Mouse (Mus musculus) heart, embryonic 15.5 days (tissue): ENCODE measurements around the gene Fsip1. TPM values are rescaled to one million over a fixed set of nuclear protein-coding genes. Genes with fewer than 3 reads are reported as not detected.
"Not testable (repeated sequence)": the region's sequence is repeated elsewhere in the genome, so short reads cannot be mapped to it uniquely, and the experiment has no call there.

Source experiments
- ATAC-seq: fragments of 200-750 bp; cut with Nextera tagmentation; replicated peaks from 2 replicates; pipeline ENCODE4 v1.8.0; 2017; ENCODE audit warnings: low read depth, moderate TSS enrichment; ENCODE audit not compliant: insufficient number of reproducible peaks, insufficient read depth, low FRiP score
- H3K27ac ChIP-seq: fragments of 300-500 bp; sonication (generic); 2 replicates; pipeline ENCODE4 v1.5.1; 2015; ENCODE audit warnings: mild to moderate bottlenecking, inconsistent platforms
- H3K27me3 ChIP-seq: fragments of 300-500 bp; sonication (generic); 2 replicates; pipeline ENCODE4 v1.6.1; 2015; ENCODE audit warnings: inconsistent platforms
- H3K36me3 ChIP-seq: fragments of 300-500 bp; sonication (generic); 2 replicates; pipeline ENCODE4 v1.6.1; 2015; ENCODE audit warnings: mild to moderate bottlenecking, inconsistent platforms
- H3K4me1 ChIP-seq: fragments of 300-500 bp; sonication (generic); replicated peaks from 2 replicates; pipeline ENCODE4 v1.6.1; 2015; ENCODE audit warnings: inconsistent platforms
- H3K4me2 ChIP-seq: fragments of 300-500 bp; sonication (generic); 2 replicates; pipeline ENCODE4 v1.6.1; 2015; ENCODE audit warnings: inconsistent platforms, mild to moderate bottlenecking, moderate library complexity
- H3K4me3 ChIP-seq: fragments of 300-500 bp; sonication (generic); 2 replicates; pipeline ENCODE4 v1.5.1; 2015; ENCODE audit warnings: mild to moderate bottlenecking, inconsistent platforms
- H3K9ac ChIP-seq: fragments of 300-500 bp; sonication (generic); 2 replicates; pipeline ENCODE4 v1.6.1; 2015; ENCODE audit warnings: mild to moderate bottlenecking, inconsistent platforms
- H3K9me3 ChIP-seq: fragments of 300-500 bp; sonication (generic); replicated peaks from 2 replicates; pipeline ENCODE4 v1.6.1; 2016; ENCODE audit warnings: inconsistent platforms
- WGBS: fragments of 180-500 bp; shearing (Covaris S2); methylation state at CpG from one replicate; pipeline ENCODE4 v1.1.7; 2015; ENCODE audit warnings: mixed read lengths; 5-methylcytosine and 5-hydroxymethylcytosine counted together
- polyA plus RNA-seq: library from polyadenylated mRNA; unstranded; fragments of >200 nt; fragmentation: Nextera tagmentation; extraction: Ambion mirVana; gene quantifications from 2 replicates; pipeline ENCODE4 v1.2.1, GENCODE M21; 2015

Gene Fsip1
- polyA plus RNA-seq, result 0.10 and 0.16 TPM in 2 replicates

DNA sequence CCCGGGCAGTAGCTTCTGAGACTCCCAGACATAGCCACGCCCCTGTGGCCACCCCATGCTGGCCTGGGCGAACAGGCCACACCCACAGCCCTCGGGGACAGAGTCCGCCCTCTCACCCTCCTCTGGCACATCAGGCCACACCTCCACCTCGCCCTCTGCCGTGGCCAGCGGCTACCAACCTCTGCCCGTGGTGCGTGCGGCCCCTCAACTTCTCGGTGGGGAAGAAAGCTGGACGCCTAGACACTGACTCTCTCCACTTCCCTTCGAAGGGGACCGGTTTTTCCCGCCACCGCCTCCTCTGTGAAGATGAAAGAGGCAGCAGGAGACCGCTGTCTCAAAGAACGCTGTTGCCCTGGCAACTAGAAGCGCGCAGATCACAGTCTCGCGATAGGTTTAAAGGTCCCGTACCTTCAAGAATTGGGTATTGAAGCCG, at the start of gene Fsip1:
Gene Fsip1 (minus strand): TSS at position 346 of the 433 bp plus-strand sequence.
- H3K27ac ChIP-seq, result no peak within 1 kb of the TSS
- ATAC-seq, result peak; percentile 94
- peaks cover 8% of the 10 kb centered on the region; the same call in 1 of the 2 replicates for H3K27me3 ChIP-seq
- no peaks in the 10 kb centered on the region for H3K36me3 ChIP-seq
- H3K9me3 ChIP-seq, result no peaks in the 10 kb centered on the region
- WGBS, result 2% methylated on average over 25 of the region's 25 CpGs
- no peak within 1 kb of the TSS for H3K9ac ChIP-seq
- peaks cover 5% of the 10 kb centered on the region; the same call in 1 of the 2 replicates for H3K4me1 ChIP-seq
- H3K4me2 ChIP-seq, result peak within 1 kb of the TSS; percentile 76
- H3K4me3 ChIP-seq, result peak within 1 kb of the TSS; percentile 50

DNA sequence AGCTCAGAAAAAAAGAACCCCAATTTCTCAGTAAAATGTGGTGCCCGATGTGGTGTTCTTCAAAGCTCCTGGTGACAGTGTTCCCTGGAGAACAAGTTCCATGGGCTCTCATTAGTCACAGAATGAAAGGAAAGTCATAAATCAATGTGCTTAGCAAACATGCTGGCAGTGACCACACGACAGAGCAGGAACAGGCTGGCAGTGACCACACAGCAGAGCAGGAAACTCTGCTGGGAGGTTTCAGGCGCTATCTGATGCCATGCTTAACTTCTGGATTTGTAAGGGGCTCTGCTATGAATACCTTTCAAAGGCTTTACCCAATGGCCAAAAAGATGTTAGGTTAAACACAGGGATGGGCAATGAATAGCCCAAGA, 49.7 kb upstream of the Fsip1 start:
- Histone ChIP-seq H3K27me3 (no peaks in the 10 kb centered on the region), H3K4me3 (no peak overlapping the region), H3K9ac (no peak overlapping the region), H3K36me3 (no peaks in the 10 kb centered on the region), H3K4me1 (no peaks in the 10 kb centered on the region), H3K4me2 (no peak overlapping the region), H3K9me3 (no peaks in the 10 kb centered on the region), H3K27ac (no peak overlapping the region)
- WGBS, result 49% methylated on average over 3 of the region's 3 CpGs
- ATAC-seq, result no peak

DNA sequence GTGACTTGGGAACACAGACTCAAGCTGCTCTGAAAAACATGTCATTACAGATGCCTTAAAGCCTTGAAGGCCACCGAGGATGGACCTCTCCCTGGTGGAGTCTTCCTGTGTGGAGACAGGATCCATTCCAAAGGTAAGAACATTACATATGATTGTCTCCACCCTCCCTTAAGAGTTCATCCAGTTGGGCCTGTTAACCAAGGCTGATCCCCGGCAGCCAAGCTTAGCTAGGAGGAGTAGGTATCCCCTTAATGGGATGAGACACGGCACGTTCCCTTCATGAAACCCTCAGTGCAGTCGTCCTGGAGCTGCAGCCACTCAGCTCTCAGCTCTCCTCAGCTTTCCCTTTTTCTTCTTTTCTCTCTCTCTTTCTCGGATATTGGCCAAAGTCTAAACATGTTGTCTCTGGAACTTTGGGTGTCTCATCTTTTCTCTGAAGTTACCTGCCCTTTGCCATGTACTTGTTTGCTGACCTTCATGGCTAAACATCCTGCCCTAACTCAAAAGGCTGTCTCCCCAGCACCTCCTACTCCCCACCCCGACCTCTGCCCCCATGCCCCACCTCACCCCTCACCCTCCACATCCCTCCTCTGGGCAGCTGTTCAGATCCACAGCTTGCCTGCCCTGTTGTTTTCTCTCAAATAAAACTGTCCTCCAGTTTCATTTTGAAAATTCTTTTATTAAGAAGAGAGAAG, 49.2 kb upstream of the Fsip1 start:
- WGBS, result 71% methylated on average over 7 of the region's 7 CpGs
- Histone ChIP-seq H3K36me3 (no peaks in the 10 kb centered on the region), H3K4me3 (no peak overlapping the region), H3K9ac (no peak overlapping the region), H3K4me1 (no peaks in the 10 kb centered on the region), H3K4me2 (no peak overlapping the region), H3K27me3 (no peaks in the 10 kb centered on the region), H3K27ac (no peak overlapping the region), H3K9me3 (no peaks in the 10 kb centered on the region)
- no peak for ATAC-seq

DNA sequence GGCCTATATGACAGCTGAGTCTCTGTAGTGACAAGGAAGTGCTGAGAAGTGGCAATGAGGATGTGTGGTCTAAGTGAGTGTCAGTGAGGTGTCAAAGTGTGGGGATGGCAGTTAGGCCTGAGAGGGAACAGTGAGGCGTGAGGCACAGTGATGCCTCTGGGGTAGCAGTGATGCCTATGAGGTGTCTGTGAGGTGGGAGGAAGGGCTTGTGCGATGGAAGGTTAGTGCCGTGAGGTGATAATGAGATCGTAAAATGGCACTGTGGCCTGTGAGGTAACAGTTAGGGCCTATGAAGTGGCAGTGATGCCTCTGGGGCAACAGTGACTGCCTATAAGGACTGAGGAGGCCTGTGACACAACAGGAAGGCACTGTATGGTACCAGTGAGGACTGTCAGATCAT, 46.7 kb upstream of the Fsip1 start:
- Histone ChIP-seq H3K9ac (no peak overlapping the region), H3K27ac (no peak overlapping the region), H3K4me1 (no peaks in the 10 kb centered on the region), H3K36me3 (no peaks in the 10 kb centered on the region), H3K27me3 (no peaks in the 10 kb centered on the region), H3K4me3 (no peak overlapping the region), H3K9me3 (no peaks in the 10 kb centered on the region), H3K4me2 (no peak overlapping the region)
- WGBS, result 72% methylated on average over 4 of the region's 4 CpGs
- no peak for ATAC-seq

DNA sequence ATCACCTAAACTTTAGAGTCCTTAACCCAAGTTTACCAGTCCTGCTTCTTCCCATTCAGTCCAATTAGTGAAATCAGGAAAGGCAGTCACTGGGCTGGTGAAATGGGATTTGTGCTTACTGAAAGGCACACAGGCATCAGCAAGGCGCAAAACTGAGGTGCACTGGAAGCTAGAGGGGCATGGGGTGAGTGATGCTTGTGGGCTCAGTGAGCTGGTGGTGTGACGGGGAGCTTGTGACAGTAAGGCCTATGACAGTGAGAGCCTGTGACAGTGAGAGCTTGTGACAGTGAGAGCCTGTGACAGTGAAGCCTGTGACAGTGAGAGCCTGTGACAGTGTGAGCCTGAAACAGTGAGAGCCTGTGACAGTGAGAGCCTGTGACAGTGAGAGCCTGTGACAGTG, 44.9 kb upstream of the Fsip1 start:
- ATAC-seq, result no peak
- Histone ChIP-seq H3K27ac (no peak overlapping the region), H3K9me3 (no peaks in the 10 kb centered on the region), H3K4me2 (no peak overlapping the region), H3K4me3 (no peak overlapping the region), H3K36me3 (no peaks in the 10 kb centered on the region), H3K27me3 (no peaks in the 10 kb centered on the region), H3K9ac (no peak overlapping the region), H3K4me1 (no peaks in the 10 kb centered on the region)
- 89% methylated on average over 2 of the region's 2 CpGs for WGBS

DNA sequence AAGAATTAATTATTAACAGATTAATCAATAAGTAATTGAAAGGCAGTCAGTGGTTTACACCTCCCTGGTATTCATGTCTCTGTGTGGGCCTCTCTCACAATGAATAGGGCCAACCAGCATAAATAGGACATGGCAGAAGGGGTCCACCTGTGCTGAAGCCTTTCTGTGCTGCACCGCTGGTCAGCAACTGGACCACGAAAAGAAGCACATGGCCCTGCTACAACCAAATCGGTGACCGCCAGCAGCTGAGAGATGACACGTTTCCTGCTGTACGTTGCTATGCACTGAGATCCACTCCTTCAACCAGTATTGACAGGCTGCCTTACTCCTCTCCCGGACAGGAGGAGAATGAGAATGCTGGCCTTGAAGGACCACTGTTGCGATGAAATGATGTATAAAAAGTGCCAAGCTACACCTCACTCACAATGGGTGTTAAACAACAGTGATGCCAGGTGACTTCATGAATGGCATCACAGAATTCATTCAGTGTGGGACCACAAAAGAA, 44.3 kb upstream of the Fsip1 start:
- no peak overlapping the region for H3K4me3 ChIP-seq
- H3K4me2 ChIP-seq, result no peak overlapping the region
- WGBS, result 79% methylated on average over 8 of the region's 8 CpGs
- H3K36me3 ChIP-seq, result no peaks in the 10 kb centered on the region
- H3K27me3 ChIP-seq, result no peaks in the 10 kb centered on the region
- H3K4me1 ChIP-seq, result no peaks in the 10 kb centered on the region
- no peaks in the 10 kb centered on the region for H3K9me3 ChIP-seq
- no peak for ATAC-seq
- H3K27ac ChIP-seq, result no peak overlapping the region
- H3K9ac ChIP-seq, result no peak overlapping the region

DNA sequence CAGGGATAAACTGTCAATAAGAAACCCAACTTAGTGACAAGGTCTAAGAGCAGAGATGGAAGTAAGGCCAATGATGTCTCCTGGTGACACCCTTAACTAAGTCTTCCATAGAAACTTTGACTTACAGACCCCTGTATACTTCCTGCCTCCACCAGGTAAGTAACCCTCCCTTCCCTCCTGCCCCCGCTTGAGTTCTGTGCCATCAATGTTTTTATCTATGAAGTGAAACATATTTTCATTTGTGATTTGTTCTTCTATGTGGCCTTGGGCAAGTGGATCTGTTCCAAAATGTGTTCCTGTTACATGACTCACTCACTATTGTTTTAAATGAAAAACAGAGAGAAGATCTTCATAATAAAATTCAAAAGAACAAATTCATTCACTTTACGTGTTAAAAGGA, 43.2 kb upstream of the Fsip1 start:
- no peak overlapping the region for H3K4me3 ChIP-seq
- H3K4me2 ChIP-seq, result no peak overlapping the region
- 83% methylated on average over 2 of the region's 2 CpGs for whole genome bisulfite sequencing
- H3K27me3 ChIP-seq, result no peaks in the 10 kb centered on the region
- H3K9me3 ChIP-seq, result no peaks in the 10 kb centered on the region
- no peak overlapping the region for H3K27ac ChIP-seq
- no peak for ATAC-seq
- H3K4me1 ChIP-seq, result no peaks in the 10 kb centered on the region
- no peak overlapping the region for H3K9ac ChIP-seq
- no peaks in the 10 kb centered on the region for H3K36me3 ChIP-seq

DNA sequence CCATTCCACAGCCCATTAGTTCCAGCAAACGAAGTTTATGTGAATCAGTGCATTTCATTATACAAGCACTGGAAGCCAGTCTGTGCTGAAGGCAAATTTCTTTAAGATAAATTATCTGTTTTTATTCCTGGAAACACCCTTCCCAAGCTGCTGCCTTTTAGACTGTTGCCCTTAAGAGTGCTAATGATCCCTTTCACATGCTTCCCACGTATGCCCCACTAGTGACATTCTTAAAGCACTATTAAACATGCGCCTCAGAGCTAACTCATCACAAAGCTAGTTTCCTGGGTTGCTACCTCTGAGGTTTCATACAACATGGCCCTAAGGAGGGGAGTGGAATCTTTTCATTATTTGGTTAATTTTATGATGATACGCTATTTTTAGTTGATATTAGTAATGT, 41.8 kb upstream of the Fsip1 start:
- Histone ChIP-seq H3K4me2 (no peak overlapping the region), H3K4me1 (no peaks in the 10 kb centered on the region), H3K27me3 (no peaks in the 10 kb centered on the region), H3K9ac (no peak overlapping the region), H3K36me3 (no peaks in the 10 kb centered on the region), H3K9me3 (no peaks in the 10 kb centered on the region), H3K27ac (no peak overlapping the region), H3K4me3 (no peak overlapping the region)
- no peak for ATAC-seq
- WGBS, result 79% methylated on average over 4 of the region's 4 CpGs

DNA sequence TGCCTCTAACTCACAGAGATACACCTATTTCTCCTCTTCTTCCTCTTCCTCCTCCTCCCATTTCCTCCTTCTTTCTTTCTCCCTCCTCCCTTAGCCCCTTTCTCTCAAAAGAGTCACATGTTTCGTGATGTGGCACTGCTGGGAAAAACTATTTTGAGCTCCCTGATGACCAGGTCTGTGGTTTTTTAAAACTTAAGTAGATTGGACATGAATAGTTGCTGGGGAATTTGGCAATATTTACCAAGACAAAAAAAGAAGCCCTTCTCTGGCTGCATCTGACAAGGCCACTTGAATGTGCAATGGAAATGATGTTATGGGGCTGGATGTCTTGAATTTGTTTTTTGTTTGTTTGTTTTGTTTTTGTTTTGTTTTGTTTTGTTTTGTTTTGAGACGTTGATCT, 41.2 kb upstream of the Fsip1 start:
- Histone ChIP-seq H3K4me2 (no peak overlapping the region), H3K36me3 (no peaks in the 10 kb centered on the region), H3K9me3 (no peaks in the 10 kb centered on the region), H3K4me3 (no peak overlapping the region), H3K4me1 (no peaks in the 10 kb centered on the region), H3K27ac (no peak overlapping the region), H3K27me3 (no peaks in the 10 kb centered on the region), H3K9ac (no peak overlapping the region)
- ATAC-seq, result no peak
- 72% methylated on average over 2 of the region's 2 CpGs for WGBS

DNA sequence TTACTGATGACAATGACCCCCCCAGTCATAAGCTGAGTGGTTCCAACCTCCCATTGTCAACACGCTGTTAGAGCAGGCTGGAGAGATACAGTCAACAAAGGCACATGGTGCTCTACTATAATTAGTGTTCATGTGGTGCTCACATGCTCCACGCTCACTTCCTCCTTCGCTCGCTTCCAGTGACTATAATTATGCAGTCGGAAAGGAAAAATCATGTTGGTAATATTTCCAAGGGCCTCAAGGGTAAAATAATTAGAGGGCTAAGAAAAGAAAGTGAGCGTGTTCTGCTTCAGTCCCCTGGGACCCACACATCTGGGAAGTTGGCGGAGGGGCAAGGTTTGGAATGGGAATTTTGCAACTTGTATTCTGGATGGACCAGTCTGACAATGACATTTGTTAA, 38.7 kb upstream of the Fsip1 start:
- no peak overlapping the region for H3K4me2 ChIP-seq
- H3K4me1 ChIP-seq, result no peaks in the 10 kb centered on the region
- H3K27me3 ChIP-seq, result no peaks in the 10 kb centered on the region
- H3K9ac ChIP-seq, result no peak overlapping the region
- WGBS, result 68% methylated on average over 7 of the region's 7 CpGs
- no peaks in the 10 kb centered on the region for H3K9me3 ChIP-seq
- H3K36me3 ChIP-seq, result no peaks in the 10 kb centered on the region
- H3K27ac ChIP-seq, result no peak overlapping the region
- H3K4me3 ChIP-seq, result no peak overlapping the region
- ATAC-seq, result no peak

DNA sequence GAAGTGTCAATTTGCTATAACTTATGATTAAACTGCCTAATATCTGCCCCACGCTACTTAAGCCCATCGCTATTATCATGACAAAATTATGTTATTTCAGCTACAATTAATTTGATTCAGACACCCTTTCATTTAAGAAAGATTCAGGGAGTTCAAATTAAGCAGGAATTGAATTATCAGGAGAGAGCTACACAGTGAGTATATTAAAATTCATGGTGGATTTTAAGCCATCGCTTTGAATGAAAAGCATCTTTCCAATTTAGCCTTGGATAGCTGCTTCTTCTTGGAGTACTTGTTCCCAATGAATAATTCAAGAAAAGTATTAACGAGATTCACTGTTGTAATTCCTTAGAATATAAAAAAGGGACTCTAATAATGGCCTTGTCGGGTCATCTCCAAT, 36.8 kb upstream of the Fsip1 start:
- H3K9me3 ChIP-seq, result no peaks in the 10 kb centered on the region
- H3K9ac ChIP-seq, result no peak overlapping the region
- H3K36me3 ChIP-seq, result no peaks in the 10 kb centered on the region
- H3K4me1 ChIP-seq, result no peaks in the 10 kb centered on the region
- no peak for ATAC-seq
- H3K4me2 ChIP-seq, result no peak overlapping the region
- WGBS, result 84% methylated on average over 5 of the region's 5 CpGs
- H3K27me3 ChIP-seq, result no peaks in the 10 kb centered on the region
- H3K27ac ChIP-seq, result no peak overlapping the region
- no peak overlapping the region for H3K4me3 ChIP-seq

DNA sequence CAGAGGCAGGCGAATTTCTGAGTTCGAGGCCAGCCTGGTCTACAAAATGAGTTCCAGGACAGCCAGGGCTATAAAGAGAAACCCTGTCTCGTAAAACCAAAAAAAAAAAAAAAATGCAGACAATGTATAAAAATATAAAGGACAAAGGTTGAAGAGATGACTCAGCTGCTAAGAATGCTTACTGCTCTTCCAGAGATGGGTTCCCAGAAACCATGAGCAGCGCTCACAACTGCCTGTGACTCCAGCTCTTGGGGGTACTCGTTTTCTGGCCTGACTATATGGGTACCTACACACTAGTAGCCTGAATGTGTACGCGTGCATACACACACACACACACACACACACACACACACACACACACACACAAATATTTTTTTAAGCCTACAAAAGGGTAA, 32.3 kb upstream of the Fsip1 start:
- H3K9me3 ChIP-seq, H3K4me2 ChIP-seq, H3K9ac ChIP-seq, H3K4me3 ChIP-seq, H3K27me3 ChIP-seq, ATAC-seq, H3K4me1 ChIP-seq, H3K27ac ChIP-seq, H3K36me3 ChIP-seq: not testable (repeated sequence)
- 78% methylated on average over 7 of the region's 7 CpGs for WGBS
